Mouse (Mus musculus): ENCODE measurements around the gene Olfr860.
"Not testable (repeated sequence)": the region's sequence is repeated elsewhere in the genome, so short reads cannot be mapped to it uniquely, and the experiment has no call there.

Olfr860 gene

GRCm38 (mm10) chr9:19849647-19850046, at the start of gene Olfr860:
Olfr860 (minus strand) TSS chr9:19849747.
- DNase-seq (ENCODE audit: low read depth, low spot score) = no peak

- DNase-seq (ENCODE audit: low read depth, low spot score) = no peak
Measured at GRCm38 (mm10) chr9:19887904-19888303, 38.4 kb upstream of the Olfr860 start, which contains the start of gene Olfr862. Olfr862 (minus strand) TSS chr9:19888004.

GRCm38 (mm10) chr9:19804606-19805005, 44.9 kb downstream of the Olfr860 start, which contains the start of gene Olfr859:
Olfr859 (plus strand) TSS chr9:19804906.
- DNase-seq (ENCODE audit: low read depth, low spot score) = not testable (repeated sequence)

- no peak for DNase-seq (ENCODE audit: low read depth, low spot score)
Measured at GRCm38 (mm10) chr9:19803000-19803399, 46.5 kb downstream of the Olfr860 start.

Data from c-Kit-negative CD71-positive TER-119-positive erythroid progenitor cells, embryonic 14.5 days (primary cell).